Mouse (Mus musculus) retina, adult 2 months (tissue): ENCODE data around the gene Nr1d1.

ENCODE experiments used
- DNase-seq: peaks from one replicate; pipeline ENCODE4 v3.0.0-alpha.2; 2012; ENCODE audit warnings: low read depth, low spot score

Gene Nr1d1

DNA sequence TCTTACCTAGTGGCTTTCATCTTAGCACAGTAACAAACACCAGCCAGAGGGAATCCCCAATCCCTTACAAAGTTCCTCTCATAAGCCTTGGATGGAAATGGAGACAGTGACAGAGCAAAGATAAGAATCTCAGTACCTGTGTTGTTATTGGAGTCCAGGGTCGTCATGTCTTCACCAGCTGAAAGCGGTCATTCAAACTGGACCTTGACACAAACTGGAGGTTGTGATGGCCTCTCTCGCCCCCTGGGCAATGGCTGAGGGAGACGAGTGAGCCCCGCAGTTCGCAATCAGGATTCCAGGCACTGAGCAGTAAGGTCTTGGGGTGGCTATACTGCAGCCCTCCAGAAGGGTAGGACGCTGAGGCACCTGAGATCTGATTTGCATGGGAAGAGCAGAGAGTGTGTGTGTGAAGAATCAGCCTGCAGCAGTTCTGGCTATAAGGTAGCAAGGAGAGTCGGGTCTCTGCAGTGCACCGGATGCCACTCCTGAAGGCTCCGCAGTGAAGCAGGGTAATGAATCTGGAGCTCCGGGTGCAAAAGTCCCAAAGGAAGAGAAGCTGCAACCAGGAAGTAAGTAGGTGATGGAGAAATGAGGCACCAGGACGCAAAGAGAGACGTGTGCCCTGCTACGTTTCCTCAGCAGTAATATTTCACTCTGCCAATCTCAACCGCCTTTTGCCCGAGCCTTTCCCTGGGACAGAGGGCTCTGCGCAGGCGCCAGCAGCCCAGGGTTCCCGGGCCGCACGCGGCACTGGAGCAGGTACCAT is at the start of gene Nr1d1:
Nr1d1 (minus strand) TSS at position 752 of the 766 bp plus-strand sequence.
- DNase-seq, result no peak

DNA sequence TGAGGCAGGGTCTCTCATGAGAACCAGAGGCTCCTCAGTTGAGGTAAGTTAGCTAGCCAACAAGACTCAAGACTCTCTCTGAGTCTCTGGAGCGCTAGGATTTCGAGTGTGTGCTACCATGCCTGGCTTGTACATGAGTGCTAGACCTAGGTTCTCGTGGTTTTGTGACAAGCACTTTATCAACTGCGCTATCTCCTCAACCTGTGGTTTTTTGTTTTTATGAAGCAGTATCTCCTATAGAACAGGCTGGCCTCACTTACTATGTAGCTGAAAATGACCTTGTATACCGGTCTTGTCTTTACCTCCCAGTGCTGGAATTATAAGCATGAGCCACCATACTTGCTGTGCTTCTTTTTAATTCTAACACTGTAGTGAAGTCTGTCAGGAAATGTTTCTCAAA is 45.8 kb upstream of the Nr1d1 start:
- no peak for DNase-seq

DNA sequence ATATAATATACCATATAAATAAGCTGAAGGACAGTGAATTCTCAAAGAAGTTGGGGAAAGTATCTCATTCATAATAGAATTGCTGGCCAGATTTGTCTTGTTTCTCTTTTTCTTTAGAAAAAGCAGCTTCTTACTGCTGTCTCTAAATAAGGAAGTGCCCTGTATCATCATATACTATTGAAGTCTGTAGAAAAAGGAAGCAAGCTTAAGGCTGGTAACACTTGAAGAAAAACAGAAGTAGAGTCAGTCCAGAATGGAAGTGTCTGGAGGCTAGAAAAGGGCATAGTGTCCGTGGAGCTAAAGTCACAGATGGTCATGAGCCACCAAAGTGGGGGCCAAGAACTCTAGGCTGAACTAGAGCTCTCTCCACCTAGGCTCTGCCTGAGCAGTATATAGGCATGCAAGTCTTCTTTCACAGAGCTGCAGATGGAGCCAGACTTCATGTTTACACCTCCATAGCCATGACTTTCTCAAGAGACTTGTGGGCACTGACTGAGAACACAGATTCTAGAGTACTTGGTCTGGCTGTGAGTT is 41.6 kb upstream of the Nr1d1 start:
- DNase-seq, result no peak

DNA sequence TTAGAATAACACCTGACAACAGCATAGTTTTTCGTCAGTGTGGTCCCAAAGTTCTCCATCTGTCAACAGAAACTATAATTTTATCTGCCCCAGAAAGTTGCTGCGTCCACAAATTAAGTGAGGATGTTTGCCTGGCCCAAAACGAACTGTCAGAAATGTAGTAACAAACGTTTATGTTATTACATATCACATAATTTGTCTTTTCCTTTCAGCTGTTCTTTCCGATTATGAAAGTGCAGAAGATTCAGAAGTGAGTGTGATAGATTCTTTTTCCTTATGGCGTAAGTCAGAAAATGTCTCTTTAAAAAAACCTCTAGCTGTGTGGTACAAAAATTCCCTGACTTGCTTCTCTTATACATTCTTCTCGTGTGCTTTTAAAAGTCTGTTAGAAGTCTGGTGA is 35.6 kb upstream of the Nr1d1 start:
- DNase-seq, result no peak

DNA sequence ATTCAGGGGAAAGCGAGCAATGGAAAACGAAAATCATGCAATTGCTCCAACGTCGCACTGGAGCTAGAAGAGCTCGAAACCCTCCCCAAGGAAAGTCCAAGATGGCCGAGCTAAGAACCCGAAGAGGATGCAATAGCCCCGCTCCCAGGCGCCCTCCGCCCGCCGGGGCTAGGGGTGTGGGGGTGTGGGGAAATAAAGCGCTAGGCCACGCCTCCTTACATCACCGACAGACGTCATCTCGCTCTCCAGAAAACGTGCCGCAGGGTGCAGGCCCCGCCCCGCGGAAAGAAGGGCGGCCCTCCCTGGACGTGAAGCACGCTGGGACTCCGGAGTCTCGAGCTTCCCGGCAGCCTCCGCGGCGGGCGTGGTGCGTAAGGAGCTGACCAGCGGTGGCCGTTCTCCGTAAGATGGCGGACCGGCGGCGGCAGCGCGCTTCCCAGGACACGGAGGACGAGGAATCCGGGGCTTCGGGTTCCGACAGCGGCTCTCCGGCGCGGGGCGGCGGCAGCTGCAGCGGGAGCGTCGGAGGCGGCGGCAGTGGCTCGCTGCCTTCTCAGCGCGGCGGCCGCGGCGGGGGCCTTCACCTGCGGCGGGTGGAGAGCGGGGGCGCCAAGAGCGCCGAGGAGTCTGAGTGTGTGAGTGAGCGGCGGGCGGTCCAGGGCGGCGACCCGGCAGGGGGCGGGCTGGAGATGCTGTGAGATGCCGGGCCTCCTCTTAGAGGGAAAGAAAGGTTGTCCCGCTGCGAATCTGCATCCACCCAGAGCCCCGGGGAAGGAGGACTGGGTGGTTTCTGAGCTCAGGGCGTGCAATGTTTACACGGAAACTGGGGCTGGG is 34.5 kb upstream of the Nr1d1 start:
- DNase-seq, result peak; percentile 94

DNA sequence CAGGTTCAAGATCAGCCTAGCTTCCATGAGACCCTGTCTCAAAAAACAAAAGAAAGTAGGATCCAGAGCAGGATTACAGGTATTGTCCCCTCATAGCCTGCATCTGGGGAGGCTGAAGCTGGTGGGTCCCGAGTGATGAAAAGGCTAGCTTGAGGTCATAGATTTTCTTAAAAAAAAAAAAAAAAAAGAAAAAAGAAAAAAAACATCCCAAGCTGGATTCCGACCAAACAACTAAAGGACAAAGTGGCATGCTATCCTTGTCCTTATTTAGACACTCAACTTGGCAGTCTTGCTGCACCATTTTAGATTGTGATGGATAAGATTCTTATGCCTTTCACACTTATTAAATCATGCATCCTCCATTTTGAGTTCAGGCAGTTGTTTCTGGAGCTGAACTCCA is 33.3 kb upstream of the Nr1d1 start:
- DNase-seq, result no peak

DNA sequence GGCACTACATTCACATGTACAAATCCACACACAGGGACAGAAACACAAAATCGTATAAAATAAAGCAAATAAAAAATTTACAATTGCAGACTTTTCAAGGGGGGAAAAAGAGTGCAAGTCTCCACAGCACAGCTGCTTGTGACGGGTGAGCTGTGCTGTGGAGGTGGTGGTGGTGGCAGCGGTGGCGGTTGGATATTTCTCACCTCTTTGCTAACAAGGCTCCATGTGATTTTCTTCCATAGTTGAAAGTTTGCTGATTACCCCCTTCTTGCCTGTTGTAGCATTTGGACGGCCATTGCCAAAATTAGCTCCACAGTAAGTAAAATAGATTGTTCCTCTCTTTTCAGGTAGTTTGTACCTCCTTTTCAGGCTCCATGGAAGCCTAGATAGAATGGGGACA is 29.5 kb upstream of the Nr1d1 start, which contains the start of gene Casc3:
Casc3 (plus strand) TSS at position 301 of the 400 bp plus-strand sequence.
- no peak for DNase-seq

DNA sequence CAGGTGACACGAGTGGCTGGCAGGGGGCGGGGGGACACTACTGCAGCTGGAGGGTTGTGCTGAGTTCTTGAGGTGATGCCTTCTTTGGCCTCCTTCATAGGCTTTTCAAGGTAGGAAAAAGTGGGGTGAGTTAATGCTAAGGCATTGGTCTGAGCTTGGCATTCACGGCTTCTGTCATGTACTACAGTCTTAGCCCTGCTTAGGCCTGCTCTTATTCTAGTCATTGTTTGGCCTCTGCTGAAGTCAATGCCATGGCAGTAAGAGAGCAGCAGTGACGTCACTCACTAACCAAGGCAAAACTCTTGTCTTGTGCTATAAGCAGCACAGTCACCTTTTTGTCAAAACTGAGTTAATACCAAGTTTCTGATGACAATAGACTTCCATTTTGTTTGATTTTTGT is 22.8 kb upstream of the Nr1d1 start:
- no peak for DNase-seq

DNA sequence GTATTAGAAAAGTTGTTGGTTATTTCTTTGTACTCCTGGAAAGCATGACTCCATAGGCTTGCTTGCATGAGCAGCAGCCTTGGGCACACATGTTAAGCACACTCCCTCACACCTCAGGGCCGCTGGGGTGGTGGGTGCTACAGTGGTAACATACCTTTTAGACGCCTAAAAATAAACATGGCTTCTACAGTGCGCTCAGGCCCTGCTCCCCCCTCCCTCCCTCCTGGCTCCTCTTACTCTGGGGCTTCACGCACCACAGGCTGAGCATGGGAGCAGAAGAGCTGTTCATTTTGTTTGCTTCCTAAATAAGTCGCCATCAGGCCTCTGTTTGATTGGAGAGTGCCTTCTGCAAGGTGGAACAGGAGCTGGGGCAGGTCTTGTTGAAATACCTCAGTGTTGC is 22.2 kb upstream of the Nr1d1 start:
- no peak for DNase-seq

DNA sequence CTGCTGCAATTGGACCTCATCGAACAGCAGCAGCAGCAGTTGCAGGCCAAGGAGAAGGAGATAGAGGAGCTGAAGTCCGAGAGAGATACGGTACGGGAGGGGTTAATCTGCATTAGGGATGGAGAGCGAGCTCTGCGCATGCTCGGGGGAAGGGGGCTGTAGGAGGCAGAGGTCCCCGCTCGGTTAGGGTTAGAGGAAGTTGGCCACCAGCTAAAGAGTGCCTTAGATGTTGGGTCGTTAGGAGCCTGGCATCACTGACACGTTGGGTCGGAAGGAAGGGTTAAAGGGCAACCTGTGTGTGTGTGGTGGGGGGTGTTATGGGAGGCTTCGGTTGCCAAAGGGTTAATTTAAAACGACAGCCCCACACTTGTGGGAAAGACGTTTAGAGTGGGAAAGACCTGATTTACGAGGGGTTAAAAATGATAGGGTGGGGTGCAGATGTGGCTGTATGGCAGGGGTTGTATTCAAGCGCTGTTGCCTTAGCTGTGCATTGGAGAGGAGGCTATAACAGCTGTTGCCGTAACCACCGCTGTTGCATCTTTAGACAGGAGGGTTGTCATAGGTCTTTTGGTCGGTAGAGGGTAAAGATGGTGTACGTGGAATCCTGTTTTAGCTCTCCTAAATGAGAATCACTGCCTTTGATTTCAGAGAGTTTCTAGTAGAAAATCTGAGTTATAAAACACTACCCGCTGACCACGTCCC is 21.5 kb upstream of the Nr1d1 start:
- no peak for DNase-seq

DNA sequence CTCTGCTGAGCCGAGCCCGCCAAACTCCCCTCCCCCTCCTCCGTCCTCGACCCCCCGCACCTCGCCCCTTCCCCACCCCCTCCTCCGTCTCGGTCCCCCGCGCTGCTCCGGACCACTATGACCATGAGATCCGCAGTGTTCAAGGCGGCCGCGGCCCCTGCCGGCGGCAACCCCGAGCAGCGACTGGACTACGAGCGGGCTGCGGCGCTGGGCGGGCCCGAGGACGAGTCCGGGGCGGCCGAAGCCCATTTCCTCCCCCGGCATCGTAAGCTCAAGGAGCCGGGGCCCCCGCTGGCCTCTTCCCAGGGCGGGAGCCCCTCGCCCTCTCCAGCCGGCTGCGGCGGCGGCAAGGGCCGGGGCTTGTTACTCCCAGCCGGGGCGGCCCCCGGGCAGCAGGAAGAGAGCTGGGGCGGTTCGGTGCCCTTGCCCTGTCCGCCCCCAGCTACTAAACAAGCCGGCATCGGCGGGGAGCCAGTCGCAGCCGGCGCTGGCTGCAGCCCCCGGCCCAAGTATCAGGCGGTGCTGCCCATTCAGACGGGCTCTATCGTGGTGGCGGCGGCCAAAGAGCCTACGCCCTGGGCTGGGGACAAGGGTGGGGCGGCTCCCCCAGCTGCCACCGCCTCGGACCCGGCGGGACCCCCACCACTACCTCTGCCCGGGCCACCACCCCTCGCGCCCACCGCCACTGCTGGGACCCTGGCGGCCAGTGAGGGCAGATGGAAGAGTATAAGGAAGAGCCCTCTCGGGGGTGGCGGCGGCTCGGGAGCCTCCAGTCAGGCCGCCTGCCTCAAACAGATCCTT is 20.8 kb upstream of the Nr1d1 start:
- DNase-seq, result no peak

DNA sequence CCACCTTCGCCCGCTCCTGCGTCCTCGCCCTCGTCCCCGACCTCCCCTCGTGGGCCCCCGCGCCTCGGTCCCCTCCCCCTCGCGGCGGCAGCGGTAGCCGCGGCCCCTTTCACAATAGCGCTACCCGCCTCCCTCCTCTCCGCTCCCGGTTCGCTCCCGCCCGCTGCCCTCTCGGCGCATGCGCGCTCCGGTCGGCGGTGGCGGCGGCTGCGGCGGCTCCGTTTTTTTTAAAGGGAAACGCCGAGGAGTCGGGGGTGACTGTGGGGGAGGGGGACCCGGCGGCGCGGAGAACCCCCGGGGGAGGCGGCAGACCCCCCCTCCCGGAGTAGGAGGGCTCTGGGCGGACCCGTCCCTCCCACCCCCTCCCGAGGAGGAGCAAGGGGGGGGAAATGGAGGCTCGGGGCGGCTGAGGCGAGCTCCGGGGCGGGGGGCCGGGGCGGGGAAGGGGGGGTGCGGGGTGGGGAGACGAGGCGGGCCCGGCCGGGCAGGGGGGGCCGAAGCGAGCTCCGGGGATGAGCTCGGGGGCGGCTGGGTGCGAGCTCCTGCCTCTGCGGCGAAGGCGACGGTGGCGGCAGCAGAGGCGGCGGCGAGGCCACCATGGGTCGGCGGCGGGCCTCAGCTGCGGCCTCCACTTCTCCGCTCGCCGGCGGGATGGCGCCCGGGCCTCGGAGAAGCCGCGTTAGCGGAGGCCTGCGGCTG is 20.0 kb upstream of the Nr1d1 start, which contains the start of gene Msl1:
Msl1 (plus strand) TSS at position 502 of the 699 bp plus-strand sequence.
- DNase-seq, result no peak

DNA sequence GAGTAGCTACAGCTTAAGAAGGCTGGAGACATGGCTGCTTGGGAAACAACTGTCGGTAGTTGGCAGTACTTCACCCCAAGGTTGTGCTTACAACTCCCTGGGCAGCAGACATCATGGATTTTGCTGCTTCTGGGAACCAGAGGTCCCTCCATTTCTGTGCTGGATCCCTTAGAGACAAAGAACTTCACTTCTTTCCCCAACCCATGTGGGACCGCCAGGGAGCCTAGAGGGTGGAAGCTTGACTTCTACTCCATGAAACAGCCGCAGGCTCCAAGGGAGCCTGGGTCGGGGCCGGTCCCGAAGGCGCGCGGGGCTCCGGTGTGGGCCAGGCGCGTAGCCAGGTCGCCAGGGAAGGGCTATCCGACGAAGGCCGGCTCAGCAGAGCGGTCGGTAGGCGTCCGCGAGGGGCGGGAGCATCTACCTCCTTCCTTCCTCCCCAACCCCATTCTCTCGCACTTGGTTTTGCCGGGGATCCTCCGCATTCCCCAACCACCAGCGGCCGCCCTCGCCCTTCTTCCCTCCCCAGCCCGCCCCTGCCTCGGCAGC is 19.4 kb upstream of the Nr1d1 start:
- no peak for DNase-seq

DNA sequence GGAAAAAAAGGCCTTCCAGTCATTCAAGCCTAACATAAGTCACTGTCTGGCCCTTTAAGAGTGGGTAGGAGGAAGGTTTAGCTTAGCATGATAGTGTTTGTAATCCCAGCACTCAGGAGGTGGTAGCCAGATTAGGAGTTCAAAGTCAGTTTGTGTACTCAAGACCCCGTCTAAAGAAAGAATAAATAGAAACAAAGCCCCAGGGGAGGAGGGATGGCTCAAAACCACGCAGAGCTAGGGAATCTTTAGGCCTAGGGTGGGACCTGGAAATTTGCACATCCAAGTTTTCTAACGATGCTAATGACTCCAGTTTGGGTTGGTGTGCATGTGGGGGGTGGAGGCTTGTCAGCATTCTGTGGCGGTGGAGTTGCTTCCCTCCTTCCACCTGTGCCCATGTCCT is 16.9 kb upstream of the Nr1d1 start:
- DNase-seq, result no peak

DNA sequence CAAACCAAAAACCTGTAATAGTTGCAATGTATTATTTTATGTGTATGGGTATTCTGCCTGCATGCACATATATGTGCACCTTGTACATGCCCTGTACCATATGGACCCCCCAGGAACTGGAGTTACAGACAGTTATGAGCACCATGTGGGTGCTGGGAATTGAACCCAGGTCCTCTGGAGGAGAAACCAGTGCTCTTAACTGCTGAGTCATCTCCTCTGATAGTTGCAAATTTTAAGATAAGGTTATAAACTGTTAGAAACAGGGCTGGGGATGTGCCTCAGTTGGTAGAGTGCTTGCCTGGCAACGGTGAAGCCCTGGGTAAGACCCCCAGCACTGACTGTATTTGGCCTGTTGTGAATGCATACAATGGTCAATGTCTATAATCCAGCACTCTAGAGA is 16.3 kb upstream of the Nr1d1 start:
- no peak for DNase-seq

DNA sequence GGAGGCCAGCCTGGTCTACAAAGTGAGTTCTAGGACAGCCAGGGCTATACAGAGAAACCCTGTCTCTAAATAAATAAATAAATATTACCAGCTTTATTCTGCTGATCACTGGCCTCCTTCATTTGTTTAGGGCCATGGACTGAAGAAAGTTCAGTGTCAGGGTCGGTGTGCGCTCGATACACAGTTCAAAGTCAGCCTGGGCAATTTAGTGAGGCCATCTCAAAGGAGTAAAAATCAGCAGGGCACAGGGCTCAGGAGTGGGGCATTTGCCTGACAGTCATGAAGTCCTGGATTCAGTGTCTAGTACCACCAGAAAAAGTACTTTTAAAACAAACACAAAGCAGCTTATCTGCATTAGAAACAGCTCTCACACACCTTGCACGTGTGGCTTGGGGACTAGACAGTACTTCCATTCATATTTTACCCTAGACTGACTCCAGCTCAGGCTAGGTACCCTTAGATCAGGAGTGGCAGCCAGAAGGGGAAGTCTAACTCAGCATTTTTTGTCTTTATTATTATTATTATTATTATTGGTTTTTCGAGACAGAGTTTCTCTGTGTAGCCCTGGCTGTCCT is 15.6 kb upstream of the Nr1d1 start:
- no peak for DNase-seq

DNA sequence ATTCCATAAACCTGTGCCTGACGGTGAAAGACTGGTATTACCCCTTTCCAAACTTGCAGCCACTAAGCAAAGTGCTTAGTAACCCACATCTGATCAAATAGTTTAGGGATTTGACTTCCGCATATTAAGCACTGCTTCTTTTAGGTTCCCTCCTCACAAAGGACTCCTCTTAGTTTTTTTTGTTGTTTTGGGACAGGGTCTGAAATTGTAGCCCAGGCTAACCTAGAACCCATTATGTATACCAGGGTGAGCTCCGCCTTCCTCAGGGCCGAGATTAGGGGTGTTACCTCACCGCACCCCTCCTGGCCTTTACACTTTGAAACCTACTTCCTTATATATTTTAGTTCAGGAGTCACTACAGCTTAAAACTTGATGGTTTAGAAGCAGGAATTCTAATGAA is 14.7 kb upstream of the Nr1d1 start:
- no peak for DNase-seq

DNA sequence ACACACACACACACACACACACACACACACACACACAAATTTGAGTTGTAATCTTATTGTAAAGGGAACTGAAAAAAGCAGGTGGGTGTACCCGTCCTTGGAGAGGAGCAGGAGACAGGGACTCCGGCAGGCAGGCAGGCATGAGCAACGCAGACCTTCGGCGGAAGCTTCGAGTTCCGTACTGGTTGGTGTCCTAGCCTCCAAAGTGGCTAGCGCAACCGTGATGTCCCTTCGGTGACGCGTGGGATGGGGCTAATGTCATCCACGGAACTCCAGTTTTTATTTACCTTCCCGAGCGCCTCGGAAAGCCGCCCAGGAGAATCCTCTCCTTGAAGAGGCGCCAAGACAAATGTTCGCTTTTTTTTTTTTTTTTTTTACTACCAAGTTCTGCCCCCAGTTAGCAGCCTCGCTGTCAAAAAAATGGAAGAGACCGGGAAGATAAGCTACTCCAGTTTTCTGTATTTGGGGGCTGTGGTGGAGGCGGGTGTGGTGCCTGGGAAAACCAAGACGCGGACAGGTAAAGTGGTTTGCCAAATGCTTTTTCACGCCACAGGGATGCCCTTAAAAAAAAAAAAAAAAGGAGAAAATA is 14.2 kb upstream of the Nr1d1 start:
- DNase-seq, result no peak

DNA sequence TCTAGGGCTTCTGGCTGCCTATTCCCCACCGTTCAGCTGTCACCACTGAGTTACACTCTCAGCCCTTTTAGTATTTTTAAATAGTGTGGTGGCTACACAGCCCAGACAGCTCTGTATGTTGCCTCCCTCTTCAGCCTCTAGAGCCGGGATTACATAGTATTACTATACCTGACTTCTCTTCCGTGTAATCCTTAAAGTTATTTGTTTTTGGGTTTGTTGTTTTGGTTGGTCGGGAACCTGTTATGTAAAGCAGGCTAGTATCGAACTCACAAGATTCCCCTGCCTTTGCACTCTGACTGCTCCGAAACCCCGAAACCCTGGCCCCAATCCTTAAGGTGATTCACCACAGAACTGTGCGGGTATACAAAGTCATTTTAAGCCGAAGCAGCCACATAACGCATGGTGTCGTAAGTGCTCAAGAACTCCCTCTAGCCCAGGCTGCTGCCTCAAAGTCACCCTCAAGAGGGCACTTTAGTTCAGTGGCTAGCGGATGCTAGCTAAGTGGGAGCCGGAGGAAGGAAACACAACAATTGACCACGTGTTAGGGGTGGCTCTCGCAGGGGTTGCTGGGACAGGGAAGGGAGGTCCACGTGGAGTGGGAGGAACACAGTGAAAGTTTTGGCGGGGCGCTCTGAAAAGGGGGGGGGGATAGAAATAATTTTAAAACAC is 13.6 kb upstream of the Nr1d1 start:
- no peak for DNase-seq
